Mouse (Mus musculus) stomach, postnatal 0 days (tissue): ENCODE measurements around the gene Kdm1b. TPM values are rescaled to one million over a fixed set of nuclear protein-coding genes. Genes with fewer than 3 reads are reported as not detected.

ENCODE experiments used
- ATAC-seq: fragments of 200-750 bp; cut with Nextera tagmentation; 2 replicates; pipeline ENCODE4 v1.8.0; 2017; ENCODE audit not compliant: low FRiP score, low TSS enrichment
- DNase-seq: peaks from one replicate; pipeline ENCODE4 v3.0.0-alpha.2; 2016; ENCODE audit warnings: low spot score
- H3K27ac ChIP-seq: fragments of 300-500 bp; sonication (generic); replicated peaks from 2 replicates; pipeline ENCODE4 v1.5.1; 2014; ENCODE audit warnings: mild to moderate bottlenecking, control low read depth
- H3K27me3 ChIP-seq: fragments of 300-500 bp; sonication (generic); 2 replicates; pipeline ENCODE4 v1.6.1; 2014; ENCODE audit warnings: low read length; ENCODE audit not compliant: control insufficient read depth, insufficient read depth
- H3K36me3 ChIP-seq: fragments of 300-500 bp; sonication (generic); 2 replicates; pipeline ENCODE4 v1.6.1; 2014; ENCODE audit warnings: low read length, mixed read lengths; ENCODE audit not compliant: control insufficient read depth, insufficient read depth
- H3K4me1 ChIP-seq: fragments of 300-500 bp; sonication (generic); replicated peaks from 2 replicates; pipeline ENCODE4 v1.6.1; 2014; ENCODE audit warnings: antibody characterized with exemption; ENCODE audit not compliant: control insufficient read depth, insufficient read depth
- H3K4me2 ChIP-seq: fragments of 300-500 bp; sonication (generic); replicated peaks from 2 replicates; pipeline ENCODE4 v1.6.1; 2014; ENCODE audit warnings: low read depth, mild to moderate bottlenecking, control low read depth, moderate library complexity
- H3K4me3 ChIP-seq: fragments of 300-500 bp; sonication (generic); 2 replicates; pipeline ENCODE4 v1.5.1; 2014; ENCODE audit warnings: low read depth, low read length, control low read depth
- H3K9ac ChIP-seq: fragments of 300-500 bp; sonication (generic); 2 replicates; pipeline ENCODE4 v1.6.1; 2014; ENCODE audit warnings: mild to moderate bottlenecking, low read length, control low read depth, mixed read lengths
- H3K9me3 ChIP-seq: fragments of 300-500 bp; sonication (generic); 2 replicates; pipeline ENCODE4 v1.6.1; 2016; ENCODE audit warnings: low read length; ENCODE audit not compliant: control insufficient read depth
- CTCF ChIP-seq: IDR thresholded peaks from 2 replicates; pipeline ENCODE4 v1.5.1; 2016; ENCODE audit warnings: antibody characterized with exemption, low read depth, mild to moderate bottlenecking, moderate library complexity
- EP300 ChIP-seq: optimal IDR thresholded peaks from 2 replicates; pipeline ENCODE3; 2016; ENCODE audit warnings: antibody characterized with exemption
- WGBS: fragments of 180-500 bp; shearing (Covaris S2); extraction: QIAGEN DNeasy Blood & Tissue Kit; methylation state at CpG from one replicate; pipeline ENCODE4 v1.1.7; 2014; 5-methylcytosine and 5-hydroxymethylcytosine counted together
- polyA plus RNA-seq: library from polyadenylated mRNA; unstranded; fragments of >200 nt; fragmentation: Nextera tagmentation; extraction: Ambion mirVana; gene quantifications from 2 replicates; pipeline ENCODE4 v1.2.1, GENCODE M21; 2015

The Kdm1b gene
- polyA plus RNA-seq, 1 experiment from 2014 or later: 10.1 TPM

DNA sequence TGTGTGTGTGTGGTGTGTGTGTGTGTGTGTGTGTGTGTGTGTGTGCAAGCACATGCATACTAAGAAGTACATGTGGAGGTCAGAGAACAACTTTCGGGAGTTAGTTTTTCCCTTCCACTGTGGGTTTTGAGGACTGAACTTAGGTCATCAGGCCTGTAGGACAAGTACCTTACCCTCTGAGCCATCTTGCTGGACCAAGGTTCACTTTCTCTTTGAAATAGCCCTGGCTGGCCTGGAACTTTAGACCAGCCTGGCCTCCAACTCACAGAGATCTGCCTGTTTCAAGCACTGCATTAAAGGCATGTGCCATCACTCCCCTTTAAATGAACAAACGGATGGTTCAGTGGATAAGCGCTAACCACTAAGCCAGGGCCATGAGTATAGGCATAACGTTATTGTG, 9.7 kb upstream of the Kdm1b start:
- DNase-seq (no peak), ATAC-seq (no peak)
- TF ChIP-seq CTCF (no peak), EP300 (no peak)
- H3K27me3 ChIP-seq: no peaks in the 10 kb centered on the region
- no peak overlapping the region for H3K4me3 ChIP-seq
- no peaks in the 10 kb centered on the region for H3K36me3 ChIP-seq
- no peak overlapping the region for H3K4me2 ChIP-seq
- no peaks in the 10 kb centered on the region for H3K9me3 ChIP-seq
- no peak overlapping the region for H3K9ac ChIP-seq
- 87% methylated on average over 4 of the region's 4 CpGs for WGBS
- H3K4me1 ChIP-seq: no peaks in the 10 kb centered on the region
- H3K27ac ChIP-seq: no peak overlapping the region

DNA sequence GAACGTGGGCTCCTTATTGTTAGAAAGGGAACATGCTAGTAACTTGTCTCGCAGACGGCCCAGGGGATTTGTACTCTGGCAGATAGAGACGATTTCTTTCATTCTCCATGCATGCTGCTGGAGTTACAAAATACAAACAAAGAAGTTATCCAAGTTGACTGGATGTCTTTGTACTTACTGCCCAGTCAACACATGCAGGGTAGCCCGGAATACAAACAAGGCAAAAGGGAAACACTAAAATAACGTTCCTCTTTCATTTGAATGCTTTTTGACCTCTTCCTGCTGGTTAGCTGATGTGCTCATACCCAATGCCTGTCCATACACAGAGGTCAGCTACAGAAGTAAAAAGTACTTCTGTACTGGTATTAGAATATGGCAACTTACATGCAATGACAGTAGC, 5.4 kb upstream of the Kdm1b start:
- Histone ChIP-seq H3K9ac (no peak overlapping the region), H3K9me3 (no peaks in the 10 kb centered on the region), H3K27me3 (no peaks in the 10 kb centered on the region), H3K36me3 (no peaks in the 10 kb centered on the region), H3K4me2 (no peak overlapping the region), H3K4me3 (no peak overlapping the region), H3K4me1 (no peaks in the 10 kb centered on the region), H3K27ac (no peak overlapping the region)
- no peak for TF ChIP-seq EP300
- TF ChIP-seq CTCF: no peak
- DNase-seq (no peak), ATAC-seq (no peak)
- WGBS: 77% methylated on average over 6 of the region's 6 CpGs

DNA sequence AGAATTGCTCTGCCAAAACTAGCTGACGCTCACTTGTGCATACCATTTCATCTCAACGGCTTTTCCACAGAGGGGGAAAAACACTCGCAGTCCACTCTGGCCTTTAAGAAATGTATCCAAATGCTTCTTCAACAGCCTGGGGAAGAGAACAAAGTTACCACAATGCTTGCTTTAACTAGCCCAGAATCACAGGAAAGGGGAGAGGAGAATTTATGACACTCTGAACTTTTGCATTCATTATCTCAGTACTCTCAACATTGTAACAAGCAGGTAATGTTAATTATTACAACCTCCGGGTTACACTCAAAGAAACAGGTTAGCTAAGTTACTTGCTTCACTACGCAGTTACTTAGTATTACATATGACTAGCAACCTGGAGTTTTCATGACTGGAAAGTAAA, 3.2 kb upstream of the Kdm1b start:
- TF ChIP-seq EP300 (no peak), CTCF (no peak)
- no peak overlapping the region for H3K4me3 ChIP-seq
- no peak overlapping the region for H3K27ac ChIP-seq
- ATAC-seq (no peak), DNase-seq (no peak)
- H3K27me3 ChIP-seq: no peaks in the 10 kb centered on the region
- H3K9me3 ChIP-seq: no peaks in the 10 kb centered on the region
- H3K4me2 ChIP-seq: no peak overlapping the region
- H3K9ac ChIP-seq: no peak overlapping the region
- H3K36me3 ChIP-seq: no peaks in the 10 kb centered on the region
- whole genome bisulfite sequencing: 90% methylated on average over 5 of the region's 5 CpGs
- H3K4me1 ChIP-seq: peaks cover 4% of the 10 kb centered on the region; the same call in 1 of the 2 replicates

DNA sequence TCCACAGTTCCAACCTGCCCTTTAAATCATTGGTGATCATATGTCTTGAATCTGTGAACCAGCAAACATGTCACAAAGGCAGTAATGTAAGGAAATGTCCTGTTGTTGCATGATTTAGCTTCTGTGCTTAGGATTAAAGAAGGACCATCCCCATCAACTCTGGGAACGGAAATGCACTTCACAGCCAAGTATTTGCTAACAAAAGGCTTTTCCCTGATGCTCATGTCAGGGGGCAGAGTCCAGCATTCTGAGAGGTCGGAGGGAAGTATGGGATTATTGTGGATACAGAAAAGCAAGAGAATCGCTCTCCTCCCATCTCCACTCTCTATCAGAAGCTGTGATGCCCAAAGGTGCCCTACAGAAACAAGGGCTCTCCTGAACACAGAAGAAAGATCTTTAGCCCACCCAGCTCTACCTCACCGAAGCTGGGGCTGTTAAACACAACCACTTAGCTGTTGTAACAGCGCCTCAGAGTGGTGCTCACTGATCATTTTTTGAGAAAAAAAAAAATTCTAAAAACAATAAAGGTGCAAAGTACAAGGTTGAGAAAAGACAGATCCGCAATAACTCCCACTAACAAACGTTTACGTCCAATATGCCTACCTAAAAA, 1.2 kb upstream of the Kdm1b start:
- H3K9ac ChIP-seq: peak overlapping the region; percentile 50; the same call in 1 of the 2 replicates
- DNase-seq (no peak), ATAC-seq (no peak)
- H3K9me3 ChIP-seq: no peaks in the 10 kb centered on the region
- peak overlapping the region; percentile 72 for H3K4me2 ChIP-seq
- TF ChIP-seq CTCF (peak; percentile 45), EP300 (no peak)
- H3K4me1 ChIP-seq: peaks cover 4% of the 10 kb centered on the region; the same call in 1 of the 2 replicates
- H3K4me3 ChIP-seq: peak overlapping the region; percentile 83
- H3K36me3 ChIP-seq: no peaks in the 10 kb centered on the region
- 41% methylated on average over 8 of the region's 8 CpGs for WGBS
- H3K27ac ChIP-seq: no peak overlapping the region
- no peaks in the 10 kb centered on the region for H3K27me3 ChIP-seq

DNA sequence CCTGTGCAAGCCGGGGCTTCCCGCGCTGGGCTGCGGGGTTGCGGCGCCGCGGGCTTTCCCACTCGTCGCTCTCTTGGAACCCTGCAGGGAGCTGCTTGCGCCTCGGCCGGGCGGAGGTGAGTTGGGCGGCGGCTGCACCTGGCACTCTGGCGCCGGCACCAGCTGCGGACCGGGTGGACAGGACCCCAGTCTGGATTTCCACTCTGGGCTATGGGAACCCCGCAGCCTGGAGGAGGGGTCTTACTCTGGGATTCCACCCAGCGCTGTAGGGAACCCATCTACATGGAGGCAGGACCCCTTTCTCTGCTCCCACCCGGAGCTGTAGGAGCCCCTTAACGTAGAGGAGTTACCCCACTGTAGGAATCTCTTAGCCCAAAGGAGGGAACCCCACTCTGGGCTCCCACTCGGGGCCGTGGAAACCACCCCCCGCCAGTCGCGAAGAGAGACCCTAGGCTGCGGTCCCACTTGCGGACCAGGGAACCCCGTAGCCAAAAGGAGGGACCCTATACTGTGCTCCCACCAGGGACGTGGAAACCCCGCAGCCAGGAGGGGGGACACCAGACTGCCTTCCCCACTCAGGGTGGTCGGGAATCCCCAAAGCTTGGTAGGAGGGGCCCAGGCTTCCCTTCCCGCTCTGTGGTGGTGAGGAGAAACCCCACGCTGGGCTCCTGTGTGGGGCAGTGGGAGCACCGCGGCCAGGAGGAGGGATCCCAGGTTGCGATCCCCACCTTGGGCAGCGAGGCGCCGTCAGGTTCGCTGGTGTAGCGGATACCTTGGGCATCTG, 726 bp downstream of the Kdm1b start:
- Histone ChIP-seq H3K9me3 (no peaks in the 10 kb centered on the region), H3K27me3 (no peaks in the 10 kb centered on the region), H3K4me1 (peaks cover 4% of the 10 kb centered on the region; the same call in 1 of the 2 replicates), H3K9ac (peak overlapping the region; percentile 80), H3K4me2 (peak overlapping the region; percentile 100), H3K27ac (peak overlapping the region; percentile 74), H3K4me3 (peak overlapping the region; percentile 83), H3K36me3 (no peaks in the 10 kb centered on the region)
- TF ChIP-seq CTCF (0 out of 2 replicates have a peak, but pooled peaks have one; percentile 2), EP300 (no peak)
- ATAC-seq (peak; percentile 45), DNase-seq (peak; percentile 44)
- under 1% methylated on average over 45 of the region's 45 CpGs for WGBS

DNA sequence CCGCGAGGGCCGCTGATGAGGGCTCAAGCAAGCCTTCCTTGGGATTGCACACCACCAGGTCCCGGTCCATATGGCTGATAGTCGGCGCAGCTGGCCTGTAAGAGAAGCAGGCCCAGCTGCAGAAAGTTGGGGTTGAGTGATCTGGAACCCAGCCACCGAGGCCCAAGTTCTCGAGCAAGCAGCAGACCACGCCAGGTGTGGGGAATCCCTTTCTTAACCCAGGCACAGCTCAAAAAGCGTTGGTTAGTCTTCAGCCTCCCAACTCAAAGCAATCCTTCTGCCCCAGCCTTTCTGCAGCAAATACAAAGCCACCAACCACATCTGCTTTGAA, 1.3 kb downstream of the Kdm1b start, which contains the start of gene Tpmt:
Tpmt (minus strand) TSS at position 121 of the 331 bp plus-strand sequence.
- TF ChIP-seq EP300 (no peak), CTCF (no peak)
- Histone ChIP-seq H3K9me3 (no peaks in the 10 kb centered on the region), H3K27ac (peak within 1 kb of the TSS; percentile 74), H3K4me1 (peaks cover 4% of the 10 kb centered on the region; the same call in 1 of the 2 replicates), H3K4me2 (peak within 1 kb of the TSS; percentile 100), H3K36me3 (no peaks in the 10 kb centered on the region), H3K9ac (peak within 1 kb of the TSS; percentile 80), H3K4me3 (peak within 1 kb of the TSS; percentile 83), H3K27me3 (no peaks in the 10 kb centered on the region)
- ATAC-seq (no peak), DNase-seq (no peak)
- 12% methylated on average over 10 of the region's 10 CpGs for WGBS
